Mouse (Mus musculus): ENCODE measurements around the gene Kitl. TPM values are rescaled to one million over a fixed set of nuclear protein-coding genes. Genes with fewer than 3 reads are reported as not detected.

The Kitl gene
- polyA plus RNA-seq, 1 experiment from 2014 or later = 15.8 TPM

DNA sequence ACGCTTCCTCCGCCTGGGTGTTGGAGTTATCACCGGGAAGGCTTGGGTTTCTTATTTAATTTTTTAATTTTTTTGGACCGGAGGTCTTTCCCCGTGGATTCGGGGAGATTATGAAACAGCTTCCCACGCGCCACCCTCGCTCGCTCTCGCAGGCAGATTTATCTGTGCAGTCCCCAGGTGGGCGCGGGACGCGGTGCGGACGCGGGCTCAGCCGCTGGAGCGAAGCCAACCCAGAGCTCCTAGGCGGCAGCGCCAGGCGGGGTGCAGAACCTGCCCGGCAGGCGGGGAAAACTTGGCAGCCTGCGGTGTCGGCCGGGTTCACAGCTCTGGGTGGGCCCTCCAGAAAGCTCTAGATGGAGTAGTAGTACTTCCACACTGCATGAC lies 888 bp downstream of the Kitl start:
- Histone ChIP-seq H3K9me3 (no peaks in the 10 kb centered on the region), H3K4me3 (replicated peaks) (peak overlapping the region; percentile 65), H3K36me3 (replicated peaks) (no peaks in the 10 kb centered on the region), H3K4me1 (peaks cover 21% of the 10 kb centered on the region), H3K27me3 (peaks cover 52% of the 10 kb centered on the region), H3K4me2 (peak overlapping the region; percentile 93), H3K9ac (peak overlapping the region; percentile 70), H3K27ac (peak overlapping the region; percentile 63; the same call in 1 of the 2 replicates)
- peak; percentile 42; the same call in 1 of the 2 replicates for ATAC-seq (ENCODE audit: low FRiP score)
- 0% methylated on average over 28 of the region's 28 CpGs for WGBS

DNA sequence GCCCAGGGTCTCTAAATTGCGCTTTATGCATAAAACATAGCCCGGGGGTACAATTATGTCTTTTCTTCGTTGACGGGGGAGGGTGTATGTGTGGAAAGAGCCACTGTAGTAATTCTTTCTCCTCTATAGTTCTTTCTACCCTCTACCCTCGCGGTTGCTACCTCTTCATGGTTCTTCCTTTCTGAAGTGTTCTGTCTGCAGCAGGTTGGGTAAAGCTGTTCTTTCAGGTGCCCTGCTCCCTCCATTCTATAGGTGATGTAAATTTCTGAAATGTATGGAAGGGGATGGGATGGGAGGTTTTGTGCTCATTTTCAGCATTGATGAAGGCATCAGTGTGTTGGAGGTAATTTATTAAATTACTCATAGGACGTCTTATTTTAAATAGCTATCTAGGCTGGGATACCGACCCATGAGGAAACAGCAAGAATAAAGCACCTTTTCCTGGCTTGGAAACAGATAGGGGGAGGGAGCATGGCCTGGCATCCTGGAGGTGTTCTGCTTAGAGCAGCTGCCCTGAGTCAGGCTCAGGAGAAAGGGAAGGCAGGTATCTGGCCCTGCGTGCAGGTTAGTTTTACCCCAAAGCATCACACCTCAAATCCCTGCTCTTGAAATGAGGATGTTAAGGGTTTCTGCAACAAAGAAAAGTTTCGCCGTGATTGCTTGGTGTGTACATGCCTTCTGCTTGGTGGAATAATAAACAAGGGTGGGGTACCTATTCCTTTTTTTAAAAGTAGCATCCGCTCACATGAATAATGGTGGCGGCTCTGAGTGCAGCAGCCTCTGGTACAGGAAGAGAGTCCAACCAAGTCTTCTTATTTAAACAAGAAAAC lies 1.7 kb downstream of the Kitl start:
- no peak for ATAC-seq (ENCODE audit: low FRiP score)
- Histone ChIP-seq H3K4me1 (peaks cover 29% of the 10 kb centered on the region), H3K27me3 (peaks cover 47% of the 10 kb centered on the region), H3K27ac (no peak overlapping the region), H3K4me3 (replicated peaks) (peak overlapping the region; percentile 33), H3K9ac (0 out of 2 replicates have a peak overlapping the region, but pooled peaks have one; percentile 8), H3K36me3 (replicated peaks) (no peaks in the 10 kb centered on the region), H3K4me2 (peak overlapping the region; percentile 93), H3K9me3 (no peaks in the 10 kb centered on the region)
- WGBS = 17% methylated on average over 13 of the region's 13 CpGs

GRCm38 (mm10) chr10:100017771-100018070 lies 2.3 kb downstream of the Kitl start:
- no peak overlapping the region for H3K9ac ChIP-seq
- H3K4me2 ChIP-seq = peak overlapping the region; percentile 93
- no peak overlapping the region for H3K27ac ChIP-seq
- peak overlapping the region; percentile 33 for H3K4me3 ChIP-seq (replicated peaks)
- under 1% methylated on average over 10 of the region's 10 CpGs for WGBS
- H3K27me3 ChIP-seq = peaks cover 46% of the 10 kb centered on the region
- H3K36me3 ChIP-seq (replicated peaks) = no peaks in the 10 kb centered on the region
- H3K4me1 ChIP-seq = peaks cover 35% of the 10 kb centered on the region
- no peak for ATAC-seq (ENCODE audit: low FRiP score)
- H3K9me3 ChIP-seq = no peaks in the 10 kb centered on the region

- Histone ChIP-seq H3K36me3 (replicated peaks) (no peaks in the 10 kb centered on the region), H3K27ac (no peak overlapping the region), H3K4me1 (peaks cover 37% of the 10 kb centered on the region), H3K4me3 (replicated peaks) (peak overlapping the region; percentile 33; the same call in 1 of the 2 replicates), H3K9me3 (no peaks in the 10 kb centered on the region), H3K9ac (no peak overlapping the region), H3K27me3 (peaks cover 46% of the 10 kb centered on the region), H3K4me2 (peak overlapping the region; percentile 93)
- WGBS = 49% methylated on average over 5 of the region's 5 CpGs
- no peak for ATAC-seq (ENCODE audit: low FRiP score)
Observed at GRCm38 (mm10) chr10:100018493-100018892, 3.1 kb downstream of the Kitl start.

- H3K9ac ChIP-seq = no peak overlapping the region
- no peak overlapping the region for H3K4me3 ChIP-seq (replicated peaks)
- peaks cover 40% of the 10 kb centered on the region for H3K27me3 ChIP-seq
- no peaks in the 10 kb centered on the region for H3K36me3 ChIP-seq (replicated peaks)
- no peak overlapping the region for H3K4me2 ChIP-seq
- peaks cover 37% of the 10 kb centered on the region for H3K4me1 ChIP-seq
- no peaks in the 10 kb centered on the region for H3K9me3 ChIP-seq
- no peak overlapping the region for H3K27ac ChIP-seq
- no peak for ATAC-seq (ENCODE audit: low FRiP score)
- 67% methylated on average over 17 of the region's 17 CpGs for WGBS
Observed at GRCm38 (mm10) chr10:100019246-100020195, 4.1 kb downstream of the Kitl start.

- peaks cover 26% of the 10 kb centered on the region for H3K4me1 ChIP-seq
- H3K9me3 ChIP-seq = no peaks in the 10 kb centered on the region
- no peak overlapping the region for H3K9ac ChIP-seq
- H3K27ac ChIP-seq = peak overlapping the region; percentile 50; the same call in 1 of the 2 replicates
- H3K4me3 ChIP-seq (replicated peaks) = no peak overlapping the region
- H3K36me3 ChIP-seq (replicated peaks) = no peaks in the 10 kb centered on the region
- ATAC-seq (ENCODE audit: low FRiP score) = peak; percentile 75; the same call in 1 of the 2 replicates
- peak overlapping the region; percentile 21 for H3K4me2 ChIP-seq
- WGBS = 16% methylated on average over 11 of the region's 11 CpGs
- peaks cover 30% of the 10 kb centered on the region for H3K27me3 ChIP-seq
Observed at GRCm38 (mm10) chr10:100022090-100022834, 6.8 kb downstream of the Kitl start.

DNA sequence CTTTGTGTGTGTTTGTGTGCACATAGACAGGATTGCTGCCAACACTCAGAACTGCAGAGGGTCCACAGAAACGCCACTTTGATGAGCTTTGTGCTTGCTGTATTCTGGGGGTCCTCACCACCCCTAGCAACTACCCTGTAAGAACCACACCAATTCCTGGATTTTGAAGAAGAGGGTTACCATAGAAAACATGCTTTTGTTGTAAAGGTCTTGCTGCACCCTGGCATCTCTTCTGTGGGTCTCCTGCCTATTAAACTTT lies 7.3 kb downstream of the Kitl start:
- no peaks in the 10 kb centered on the region for H3K36me3 ChIP-seq (replicated peaks)
- no peaks in the 10 kb centered on the region for H3K9me3 ChIP-seq
- no peak overlapping the region for H3K27ac ChIP-seq
- 35% methylated on average over 1 of the region's 1 CpGs for WGBS
- no peak for ATAC-seq (ENCODE audit: low FRiP score)
- no peak overlapping the region for H3K4me3 ChIP-seq (replicated peaks)
- peaks cover 25% of the 10 kb centered on the region for H3K27me3 ChIP-seq
- H3K9ac ChIP-seq = no peak overlapping the region
- H3K4me1 ChIP-seq = peaks cover 21% of the 10 kb centered on the region
- no peak overlapping the region for H3K4me2 ChIP-seq

DNA sequence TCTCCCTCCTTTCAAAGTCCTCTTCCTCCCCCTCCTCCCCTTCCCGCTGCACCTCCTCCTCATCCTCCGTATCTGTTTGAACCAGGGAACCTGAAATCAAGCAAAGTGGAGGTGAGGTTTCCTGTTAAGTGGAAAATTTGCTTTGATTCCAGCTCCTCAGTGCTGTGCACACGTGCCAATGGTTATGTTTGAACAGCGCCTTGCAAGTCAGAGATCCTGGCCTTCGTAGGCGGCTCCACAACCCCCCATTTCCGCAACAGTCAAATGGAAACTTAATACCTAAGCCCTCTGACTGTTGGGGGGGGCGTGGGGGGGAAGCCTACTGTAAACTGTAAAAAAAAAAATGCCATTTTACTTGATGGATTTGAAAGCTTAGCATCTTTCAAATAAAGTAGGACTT lies 10.2 kb downstream of the Kitl start:
- ATAC-seq (ENCODE audit: low FRiP score) = no peak
- Histone ChIP-seq H3K4me3 (replicated peaks) (no peak overlapping the region), H3K4me2 (no peak overlapping the region), H3K9ac (no peak overlapping the region), H3K27ac (no peak overlapping the region), H3K36me3 (replicated peaks) (no peaks in the 10 kb centered on the region), H3K4me1 (peaks cover 16% of the 10 kb centered on the region), H3K27me3 (peaks cover 9% of the 10 kb centered on the region), H3K9me3 (no peaks in the 10 kb centered on the region)
- 68% methylated on average over 8 of the region's 8 CpGs for WGBS

- WGBS = 85% methylated on average over 1 of the region's 1 CpGs
- Histone ChIP-seq H3K27ac (no peak overlapping the region), H3K27me3 (peaks cover 4% of the 10 kb centered on the region; the same call in 1 of the 2 replicates), H3K4me3 (replicated peaks) (no peak overlapping the region), H3K9me3 (no peaks in the 10 kb centered on the region), H3K9ac (no peak overlapping the region), H3K4me1 (peaks cover 21% of the 10 kb centered on the region), H3K36me3 (replicated peaks) (no peaks in the 10 kb centered on the region), H3K4me2 (no peak overlapping the region)
- ATAC-seq (ENCODE audit: low FRiP score) = no peak
Observed at GRCm38 (mm10) chr10:100026778-100027177, 11.3 kb downstream of the Kitl start.

DNA sequence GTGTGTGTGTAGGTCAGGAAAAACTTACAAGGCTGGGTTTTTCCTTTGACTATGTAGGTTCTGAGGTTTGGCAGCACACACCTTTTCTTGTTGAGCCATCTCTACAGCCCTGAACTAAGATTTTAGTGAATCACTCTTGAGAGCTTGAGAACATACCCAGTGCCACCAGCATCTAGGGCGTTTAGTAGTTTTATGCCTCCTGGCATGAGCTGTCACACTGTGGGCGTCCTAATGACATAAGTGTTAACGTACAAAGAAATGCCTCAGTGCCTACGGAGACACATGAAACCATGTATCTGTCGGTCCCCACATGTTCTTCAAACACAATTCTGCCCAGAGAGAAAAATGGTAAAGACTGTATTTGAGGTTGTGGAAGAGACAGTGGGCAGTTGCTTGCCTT lies 15.0 kb downstream of the Kitl start:
- Histone ChIP-seq H3K4me2 (no peak overlapping the region), H3K4me1 (peaks cover 13% of the 10 kb centered on the region), H3K36me3 (replicated peaks) (no peaks in the 10 kb centered on the region), H3K9ac (no peak overlapping the region), H3K27ac (no peak overlapping the region), H3K9me3 (no peaks in the 10 kb centered on the region), H3K4me3 (replicated peaks) (no peak overlapping the region), H3K27me3 (no peaks in the 10 kb centered on the region; the same call in 1 of the 2 replicates)
- ATAC-seq (ENCODE audit: low FRiP score) = no peak
- 68% methylated on average over 5 of the region's 5 CpGs for WGBS

GRCm38 (mm10) chr10:100030980-100031516 lies 15.6 kb downstream of the Kitl start:
- Histone ChIP-seq H3K27me3 (no peaks in the 10 kb centered on the region; the same call in 1 of the 2 replicates), H3K9me3 (no peaks in the 10 kb centered on the region), H3K27ac (no peak overlapping the region), H3K36me3 (replicated peaks) (no peaks in the 10 kb centered on the region), H3K4me1 (peaks cover 13% of the 10 kb centered on the region), H3K4me2 (no peak overlapping the region), H3K4me3 (replicated peaks) (no peak overlapping the region), H3K9ac (no peak overlapping the region)
- 0 out of 2 replicates have a peak, but pooled peaks have one; percentile 27 for ATAC-seq (ENCODE audit: low FRiP score)
- 76% methylated on average over 12 of the region's 12 CpGs for WGBS

DNA sequence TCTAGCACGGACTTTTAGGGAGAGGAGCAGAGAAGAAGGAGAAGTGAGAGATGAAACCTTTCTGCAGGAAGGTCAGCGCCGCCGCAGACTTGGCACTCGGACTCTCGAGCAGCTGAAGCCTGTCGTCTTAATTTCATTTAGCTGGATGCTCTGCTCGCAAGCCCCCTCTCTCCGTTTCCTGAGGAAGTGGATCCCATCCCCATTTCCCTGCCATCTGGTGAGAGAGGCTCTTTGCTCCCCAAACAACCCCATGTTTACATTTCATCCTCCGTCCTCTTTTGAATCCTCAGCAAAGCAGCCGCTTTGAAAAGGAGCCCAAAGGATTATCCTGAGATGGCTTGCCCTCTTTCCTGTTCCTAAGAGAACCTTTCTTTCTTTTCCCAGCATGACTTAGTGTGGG lies 16.2 kb downstream of the Kitl start:
- Histone ChIP-seq H3K36me3 (replicated peaks) (no peaks in the 10 kb centered on the region), H3K4me2 (peak overlapping the region; percentile 32; the same call in 1 of the 2 replicates), H3K4me3 (replicated peaks) (no peak overlapping the region), H3K9ac (no peak overlapping the region), H3K27me3 (no peaks in the 10 kb centered on the region; the same call in 1 of the 2 replicates), H3K27ac (no peak overlapping the region), H3K9me3 (no peaks in the 10 kb centered on the region), H3K4me1 (peaks cover 13% of the 10 kb centered on the region)
- ATAC-seq (ENCODE audit: low FRiP score) = no peak
- WGBS = 9% methylated on average over 11 of the region's 11 CpGs

Measured in forebrain, embryonic 12.5 days (tissue).